Mouse (Mus musculus): ENCODE measurements around the gene Manba.

- TF ChIP-seq GATA1 (IDR thresholded peaks at IDR 0.05; ENCODE audit: low read length) (no peak), TAL1 (IDR thresholded peaks at IDR 0.05; ENCODE audit: low read length) (no peak)
Measured at GRCm38 (mm10) chr3:135534103-135534502, 48.7 kb downstream of the Manba start.
